Mouse (Mus musculus) gastrocnemius, postnatal 36 days (tissue): Measurements from ENCODE around the gene Tbc1d9b. TPM values are rescaled to one million over a fixed set of nuclear protein-coding genes. Genes with fewer than 3 reads are reported as not detected.

Source experiments
- DNase-seq, 2 experiments: peaks; one replicate each; pipeline ENCODE4 v3.0.0; 2022
- intact Hi-C: fragments of 180-260 bp; cut with DNase I; formaldehyde crosslinking; loops from one replicate; pipeline ENCODE4 v1.15.1; 2025
- total RNA-seq, 2 experiments: library from RNA; stranded (reverse); gene quantifications; 2 replicates each; pipeline ENCODE4 v1.2.3; 2021

The Tbc1d9b gene
- total RNA-seq, 2 experiments from 2014 or later = 24.1 to 24.5 TPM

DNA sequence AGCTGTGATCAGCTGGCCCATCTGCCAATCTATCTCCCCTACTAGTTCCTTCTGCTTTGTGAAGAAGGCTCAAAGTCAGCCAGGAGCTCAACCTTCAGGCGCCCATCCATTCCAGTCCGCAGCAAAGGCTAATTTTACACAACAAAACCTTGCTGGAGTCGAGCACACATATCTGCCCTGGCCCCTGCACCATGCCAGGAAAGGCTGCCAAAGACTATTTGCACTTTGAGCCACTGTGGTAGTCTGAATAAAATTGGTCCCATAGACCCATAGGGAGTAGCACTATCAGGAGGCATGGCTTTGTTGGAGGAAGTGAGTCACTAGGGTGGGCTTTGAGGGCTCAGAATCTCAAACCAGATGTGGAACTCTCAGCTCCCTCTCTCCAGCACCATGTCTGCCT is 74.2 kb downstream of the Tbc1d9b start:
- intact Hi-C loops = no loop called here

DNA sequence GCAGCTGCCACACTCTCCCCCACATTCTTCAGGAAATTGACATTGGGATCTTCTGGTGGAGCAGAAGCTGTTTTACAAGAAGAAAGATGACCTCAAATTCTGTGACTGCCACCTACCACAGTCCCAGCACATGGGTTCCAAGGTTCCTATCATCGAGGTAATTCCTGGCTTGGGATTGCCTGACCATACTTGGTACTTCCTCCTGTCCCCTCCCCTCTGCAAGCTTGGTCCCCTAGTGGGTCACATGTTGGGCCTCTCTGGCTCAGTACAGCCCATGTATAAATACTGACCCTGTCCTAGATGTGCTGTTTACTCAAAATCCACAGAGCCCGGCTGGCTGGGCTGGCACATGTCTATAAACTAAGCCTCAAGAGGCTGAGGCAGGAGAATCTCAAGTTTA is 74.8 kb downstream of the Tbc1d9b start:
- intact Hi-C loops = no loop called here
- no peak for DNase-seq

More for the DNA sequence above, 74.2 kb downstream of the Tbc1d9b start:
- no peak for DNase-seq

DNA sequence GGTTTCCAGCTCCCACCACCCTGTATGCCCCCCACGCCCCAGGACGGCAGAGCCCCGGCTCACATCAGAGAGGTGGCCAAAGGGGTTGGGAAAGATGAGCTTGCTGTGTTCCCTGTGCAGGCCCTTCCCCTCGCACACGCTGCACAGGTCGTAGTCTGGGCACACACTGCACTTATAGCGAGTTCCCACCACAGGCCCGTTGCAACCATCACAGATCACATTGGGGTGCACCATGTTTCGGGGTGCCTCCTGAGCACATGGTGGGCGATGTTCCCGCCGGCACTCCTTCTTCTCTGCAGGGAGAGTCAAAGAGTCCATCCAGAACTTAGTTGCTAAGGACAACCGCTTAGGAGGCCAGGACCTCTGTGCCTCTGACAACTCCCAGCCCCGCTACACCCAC is 76.1 kb downstream of the Tbc1d9b start:
- DNase-seq = no peak
- intact Hi-C loops = no loop called here

DNA sequence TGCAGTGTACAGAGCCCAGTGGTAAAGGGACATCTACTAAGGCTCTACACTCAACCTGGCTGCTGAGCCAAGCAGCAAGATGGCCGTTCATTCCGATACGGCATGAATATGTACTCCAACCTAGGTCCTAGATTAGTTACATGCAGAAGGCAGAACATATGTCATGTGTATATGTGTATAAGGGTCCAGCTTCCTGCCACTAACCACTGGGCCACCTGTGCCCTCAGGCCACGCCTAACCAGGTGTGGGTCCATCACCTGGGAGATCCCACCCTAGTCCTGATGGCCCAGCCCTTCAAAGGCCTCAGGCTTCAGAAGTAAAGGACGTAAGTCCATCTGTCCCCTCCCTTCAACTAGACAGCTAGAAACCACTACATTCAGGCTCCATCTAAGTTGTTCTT is 76.8 kb downstream of the Tbc1d9b start:
- intact Hi-C loops = no loop called here
- no peak for DNase-seq

DNA sequence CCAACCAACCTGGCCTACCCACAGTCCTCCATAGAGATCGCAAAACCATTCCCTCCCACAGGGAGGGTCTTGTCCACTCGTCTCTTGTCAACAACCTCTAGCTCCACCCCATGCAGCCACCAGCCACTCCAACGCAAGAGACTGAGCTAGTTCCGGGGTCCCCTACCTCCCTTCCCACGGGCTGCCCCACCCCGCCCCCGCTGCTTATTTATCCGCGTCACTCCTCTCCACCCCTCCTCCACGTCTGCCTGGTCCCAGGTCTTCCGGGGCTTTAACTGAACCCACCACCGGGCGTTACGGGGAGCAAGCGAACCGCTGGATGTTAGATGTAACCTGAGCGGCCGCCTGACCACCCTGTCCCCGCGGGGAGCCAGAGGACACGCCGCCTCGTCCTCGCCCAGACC is 78.9 kb downstream of the Tbc1d9b start:
- intact Hi-C loops = loop anchor here (2.0 kb wide), 1 partner anchor 15 kb away; no protein-coding TSS in a partner anchor
- DNase-seq = peak; percentile 76 to 91

DNA sequence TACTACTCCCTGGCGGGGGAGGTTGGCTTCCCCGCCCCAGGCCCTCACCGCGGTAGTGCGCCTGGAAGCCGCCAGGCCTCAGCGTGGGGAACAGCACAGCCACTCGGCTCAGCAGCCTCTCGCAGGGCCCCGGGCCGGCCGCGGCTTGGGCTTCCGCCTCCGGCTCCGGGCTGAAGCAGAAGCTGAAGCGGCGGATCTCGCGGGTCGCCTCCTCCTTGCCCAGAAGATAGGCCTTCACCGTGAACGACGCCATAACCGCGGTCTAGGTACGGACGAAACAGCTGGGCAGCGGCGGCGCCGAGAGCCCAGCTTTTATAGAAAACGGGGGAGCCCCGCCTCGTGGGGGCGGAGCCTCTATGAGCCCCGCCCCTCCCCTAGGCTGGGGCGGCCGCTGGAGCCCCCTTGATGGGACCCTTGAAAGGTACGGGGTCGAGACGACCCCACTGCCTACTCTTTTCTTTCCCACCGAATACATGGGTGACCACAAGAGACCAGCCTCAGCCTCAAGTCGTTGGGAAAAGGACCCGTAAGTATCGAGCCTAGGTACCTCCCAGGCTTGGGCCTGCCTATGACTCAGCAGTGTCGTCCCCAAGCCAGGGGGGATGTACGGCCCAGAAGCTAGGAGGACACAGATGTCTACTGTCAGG is 79.4 kb downstream of the Tbc1d9b start, which contains the start of the genes Sqstm1 and Mgat4b:
Gene Sqstm1 (minus strand): TSS at position 323 of the 647 bp plus-strand sequence.
Gene Mgat4b (plus strand): TSS at position 386 of the 647 bp plus-strand sequence.
- peak; percentile 77 to 88 for DNase-seq
- intact Hi-C loops = loop anchor here (2.0 kb wide), 1 partner anchor 14 kb away; no protein-coding TSS in a partner anchor

DNA sequence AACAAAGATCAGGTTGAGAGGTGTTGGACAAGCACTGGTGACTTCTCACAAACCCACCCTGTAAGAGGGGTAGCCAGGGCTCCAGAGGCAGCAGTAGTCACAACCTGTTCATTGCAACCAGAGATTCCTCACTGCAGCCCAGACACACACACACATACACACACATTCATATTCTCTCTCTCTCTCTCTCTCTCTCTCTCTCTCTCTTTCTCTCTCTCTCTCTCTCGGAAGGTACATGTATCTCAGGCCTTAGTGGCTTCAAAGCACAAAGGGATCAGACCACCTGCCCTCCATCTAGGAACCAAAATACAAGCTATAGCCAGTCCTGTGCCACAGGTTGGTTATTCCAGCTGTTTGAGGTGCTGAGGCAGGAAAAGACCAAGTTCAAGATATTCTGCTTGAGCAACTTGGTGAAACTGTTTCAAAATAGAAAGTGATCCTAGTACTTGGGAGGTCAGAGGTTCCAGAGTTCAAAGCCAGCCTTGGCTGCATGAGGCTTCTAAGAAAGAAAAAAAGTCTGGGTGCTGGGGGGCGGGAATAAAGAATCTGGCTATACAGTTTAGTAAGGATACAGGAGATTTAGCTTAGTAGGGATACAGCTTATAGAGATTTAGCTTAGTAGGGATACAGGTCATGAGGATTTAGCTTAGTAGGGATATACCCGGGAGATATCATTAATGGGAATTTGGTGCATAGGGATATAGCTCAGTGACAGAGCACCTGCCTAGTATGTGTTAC is 80.3 kb downstream of the Tbc1d9b start:
- DNase-seq = no peak
- intact Hi-C loops = loop anchor here (2.0 kb wide), 1 partner anchor 13 kb away; no protein-coding TSS in a partner anchor

DNA sequence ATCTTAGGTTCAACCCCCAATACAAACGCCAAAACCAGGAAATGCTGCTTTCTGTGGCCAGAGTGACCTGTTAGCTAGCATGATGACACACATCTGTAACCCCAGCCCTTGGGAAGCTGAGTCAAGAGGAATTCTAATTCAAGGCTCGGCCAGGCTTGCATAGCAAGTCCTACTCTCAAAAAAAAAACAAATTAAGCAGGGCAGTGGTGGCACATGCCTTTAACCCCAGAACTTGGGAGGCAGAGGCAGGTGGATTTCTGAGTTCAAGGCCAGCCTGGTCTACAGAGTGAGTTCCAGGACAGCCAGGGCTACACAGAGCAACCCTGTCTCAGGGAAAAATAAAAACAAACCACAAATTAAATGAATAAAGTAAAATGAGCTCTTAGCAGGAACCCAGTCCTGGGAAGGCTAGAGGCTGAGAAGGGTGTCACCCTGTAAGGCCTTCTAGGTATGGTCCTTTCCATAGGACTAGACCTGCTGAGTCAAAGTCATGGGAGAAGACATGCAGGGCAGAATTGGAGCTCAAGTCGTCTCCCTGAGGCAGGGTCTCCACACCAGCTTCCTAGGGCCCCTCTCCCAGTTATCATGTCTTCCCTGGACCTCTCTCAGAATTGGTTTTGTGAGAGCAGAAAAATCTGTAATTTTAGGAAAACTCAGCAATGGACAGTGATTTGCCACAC is 81.0 kb downstream of the Tbc1d9b start:
- no peak for DNase-seq
- intact Hi-C loops = no loop called here

DNA sequence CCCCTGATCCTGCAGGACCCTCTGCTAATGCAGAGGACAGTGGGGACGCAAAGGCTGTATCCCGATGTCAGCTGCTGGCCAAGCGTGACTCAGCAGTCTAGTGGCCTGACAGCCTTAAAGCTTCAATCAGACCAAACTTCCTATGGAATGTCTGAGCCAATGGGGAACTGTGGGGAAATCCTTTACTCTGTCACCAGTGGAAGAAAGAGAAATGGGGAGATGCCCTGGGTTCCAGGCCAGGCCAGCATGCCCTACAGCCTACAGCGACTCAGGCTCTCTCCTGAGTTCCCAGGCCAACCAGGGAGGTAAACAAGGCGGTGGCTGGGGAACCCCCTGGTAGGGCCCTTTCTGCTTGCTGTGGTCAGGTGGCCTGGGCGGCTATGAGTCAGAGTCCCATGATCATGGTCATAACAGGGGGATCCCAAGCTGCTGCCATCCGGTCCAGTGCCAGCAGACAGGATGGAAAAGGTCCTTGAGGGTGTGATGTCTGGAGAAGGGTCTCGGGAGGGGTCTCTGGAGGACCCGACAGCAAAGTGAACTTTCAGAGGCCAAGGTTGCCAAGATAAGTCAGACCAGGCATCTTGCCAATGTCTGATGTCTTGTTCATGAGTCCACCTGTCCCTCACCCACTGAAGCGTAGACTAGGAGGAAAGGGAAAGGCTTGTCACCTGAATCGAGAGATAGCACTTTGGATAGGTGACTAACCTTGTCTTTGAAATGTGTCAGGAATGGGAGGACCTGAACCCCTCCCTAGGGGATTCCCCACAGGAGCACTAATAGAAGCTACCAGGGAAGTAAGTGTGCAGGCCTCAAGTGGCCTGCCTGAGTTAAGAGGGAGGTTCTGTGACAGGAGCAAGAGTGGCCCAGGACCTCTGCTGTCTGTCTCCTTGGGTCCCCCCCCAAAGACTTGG is 81.9 kb downstream of the Tbc1d9b start:
- intact Hi-C loops = no loop called here
- DNase-seq = peak; percentile 74 to 79

DNA sequence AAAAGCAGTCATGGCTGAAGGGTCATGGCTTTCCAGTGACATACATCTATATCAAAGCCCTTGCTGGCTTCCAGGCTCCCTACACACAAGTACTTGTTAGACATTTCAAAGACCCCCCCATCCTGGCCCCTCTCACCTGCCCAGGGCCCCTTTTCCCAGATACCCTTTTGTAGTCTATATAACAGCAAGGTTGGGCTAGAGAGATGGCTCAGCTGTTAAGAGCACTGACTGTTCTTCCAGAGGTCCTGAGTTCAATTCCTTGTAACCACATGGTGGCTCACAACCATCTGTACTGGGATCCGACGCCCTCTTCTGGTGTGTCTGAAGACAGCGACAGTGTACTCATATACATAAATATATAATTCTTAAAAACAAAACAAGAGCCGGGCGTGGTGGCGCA is 83.4 kb downstream of the Tbc1d9b start:
- no peak for DNase-seq
- intact Hi-C loops = no loop called here

DNA sequence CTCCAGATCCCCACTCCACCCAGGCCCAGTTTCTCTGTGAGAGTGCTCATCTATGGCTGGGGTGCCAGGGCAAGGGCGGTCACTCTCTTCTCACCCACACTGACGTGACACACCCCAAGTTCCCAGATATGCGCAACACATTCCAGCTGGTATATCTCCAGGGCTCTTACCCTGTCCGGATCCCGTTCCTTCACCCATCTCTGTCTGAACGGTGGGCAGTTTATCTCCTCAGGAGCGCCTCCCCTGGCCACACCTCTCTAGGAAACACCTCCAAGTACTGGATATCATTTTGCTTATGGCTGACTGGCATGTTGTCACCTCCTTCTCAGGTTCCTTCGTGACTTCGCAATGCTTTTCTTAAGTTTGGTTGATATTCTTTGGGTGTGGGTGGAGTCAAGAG is 84.4 kb downstream of the Tbc1d9b start:
- no peak for DNase-seq
- intact Hi-C loops = no loop called here

DNA sequence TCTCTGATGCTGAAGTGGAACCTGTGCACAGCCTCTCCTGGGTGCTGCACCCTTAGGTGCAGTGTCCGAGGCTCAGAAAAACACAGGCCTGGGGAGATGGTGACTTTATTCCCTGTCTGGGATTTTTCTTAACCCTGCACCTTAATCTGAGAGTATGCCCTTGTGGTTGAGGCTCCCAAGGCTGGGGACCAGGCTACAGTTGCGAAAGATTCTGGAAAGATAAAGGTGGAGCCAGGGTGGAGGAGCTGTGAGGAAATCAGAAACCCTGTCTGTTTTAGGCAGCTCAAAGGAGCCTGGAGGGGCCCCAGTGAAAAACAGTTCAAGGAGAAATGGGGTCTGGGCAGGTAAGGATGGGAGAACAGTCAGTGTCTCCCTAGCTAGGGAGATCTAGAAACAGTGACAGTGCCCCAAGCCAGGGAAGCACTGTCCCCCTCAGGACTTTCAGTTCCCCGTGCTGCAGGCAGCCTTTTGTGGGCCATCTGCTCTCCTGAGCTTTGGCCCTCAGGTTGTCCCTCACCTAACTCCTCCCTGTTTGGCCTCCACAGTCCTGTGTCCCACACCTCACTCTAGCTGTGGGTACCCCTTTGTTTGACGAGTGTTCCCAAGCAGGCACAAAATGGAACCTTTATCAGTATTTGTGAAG is 85.6 kb downstream of the Tbc1d9b start:
- intact Hi-C loops = no loop called here
- no peak for DNase-seq

DNA sequence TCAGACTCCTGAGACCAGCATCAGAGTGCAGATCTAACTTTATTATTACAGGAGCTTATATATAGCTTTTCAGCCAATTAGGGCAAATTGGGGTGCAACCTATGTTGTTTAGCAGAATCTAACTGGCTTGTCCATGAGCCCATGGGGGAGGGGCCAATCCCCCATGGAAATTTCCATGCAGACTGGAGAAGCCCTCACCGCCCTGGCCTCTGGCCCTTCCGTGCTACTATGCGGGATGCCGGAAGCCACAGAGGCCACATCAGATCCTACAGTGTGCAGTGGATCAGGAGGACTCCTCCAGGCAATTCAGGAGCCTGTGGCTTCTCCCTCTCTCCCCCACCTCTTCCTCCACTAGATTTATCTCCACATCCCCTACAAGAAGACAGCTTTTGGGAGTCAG is 86.6 kb downstream of the Tbc1d9b start:
- no peak for DNase-seq
- intact Hi-C loops = no loop called here

DNA sequence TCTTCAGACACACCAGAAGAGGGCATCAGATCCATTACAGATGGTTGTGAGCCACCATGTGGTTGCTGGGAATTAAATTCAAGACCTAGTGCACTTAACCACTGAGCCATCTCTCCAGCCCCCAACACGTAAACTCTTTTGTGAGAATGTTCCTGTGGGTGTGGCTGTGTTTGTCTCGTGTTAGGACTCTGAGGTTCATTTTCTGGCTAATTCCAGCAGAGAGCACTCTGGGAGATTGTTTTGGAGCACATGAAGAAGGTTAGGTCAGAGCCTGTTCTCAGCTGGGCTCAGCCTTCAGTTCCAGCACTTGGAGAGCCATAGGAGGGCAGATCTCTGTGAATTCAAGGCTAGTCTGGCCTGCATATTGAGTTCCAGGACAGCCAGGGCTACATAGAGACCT is 88.6 kb downstream of the Tbc1d9b start:
- DNase-seq = no peak
- intact Hi-C loops = no loop called here

Other genes starting within 250 kb of the Tbc1d9b start
- under 1 TPM; 0.26 to 0.44 TPM for gene Rasgef1c, start 229.6 kb upstream of the Tbc1d9b start, total RNA-seq
- gene Rnf130, start 106.0 kb upstream of the Tbc1d9b start, total RNA-seq = 10 to 100 TPM; 37.5 to 44.1 TPM
- 1 to 10 TPM; 2.4 to 2.6 TPM for gene Mrnip, start 43.0 kb downstream of the Tbc1d9b start, total RNA-seq
- 100 to 1,000 TPM; 421 to 471 TPM for gene Sqstm1, start 79.4 kb downstream of the Tbc1d9b start, total RNA-seq
- 10 to 100 TPM; 35.7 to 35.8 TPM for gene Mgat4b, start 79.5 kb downstream of the Tbc1d9b start, total RNA-seq
- 1 to 10 TPM; 1.4 to 1.9 TPM for gene Ltc4s, start 107.2 kb downstream of the Tbc1d9b start, total RNA-seq
- 1 to 10 TPM; 4.8 to 6.3 TPM for gene Maml1, start 160.9 kb downstream of the Tbc1d9b start, total RNA-seq
- 100 to 1,000 TPM in 1 of 2 experiments, 10 to 100 TPM in 1; 76.4 to 103 TPM for gene Canx, start 194.3 kb downstream of the Tbc1d9b start, total RNA-seq
- not detected for gene Cby3, start 223.1 kb downstream of the Tbc1d9b start, total RNA-seq
- gene Hnrnph1, start 245.6 kb downstream of the Tbc1d9b start, total RNA-seq = 10 to 100 TPM; 73.4 to 85.8 TPM